Mouse (Mus musculus) myocyte (in vitro differentiated cells): Measurements from ENCODE around the gene Atp1a4. TPM values are rescaled to one million over a fixed set of nuclear protein-coding genes. Genes with fewer than 3 reads are reported as not detected.

Experiments
- H3K27me3 ChIP-seq: one replicate; pipeline ENCODE4 v1.6.1; 2011; ENCODE audit not compliant: control insufficient read depth, insufficient read depth, insufficient read length
- H3K36me3 ChIP-seq: one replicate; pipeline ENCODE4 v1.6.1; 2011; ENCODE audit not compliant: control insufficient read depth, insufficient read depth
- H3K4me2 ChIP-seq: one replicate; pipeline ENCODE4 v1.6.1; 2011; ENCODE audit warnings: low read depth, control low read depth
- H3K4me3 ChIP-seq: one replicate; pipeline ENCODE4 v1.5.1; 2011; ENCODE audit warnings: mild to moderate bottlenecking, control low read depth, moderate library complexity
- H3K79me2 ChIP-seq: one replicate; pipeline ENCODE4 v1.6.1; 2011; ENCODE audit not compliant: control insufficient read depth, insufficient read depth
- H3ac ChIP-seq: one replicate; pipeline ENCODE4 v1.6.1; 2011; ENCODE audit not compliant: control insufficient read depth, insufficient read length
- CEBPB ChIP-seq: IDR thresholded peaks from 2 replicates; pipeline ENCODE4 v1.6.1; 2011; ENCODE audit warnings: mild to moderate bottlenecking, moderate library complexity; ENCODE audit not compliant: poor library complexity, insufficient read depth, severe bottlenecking
- E2F4 ChIP-seq: IDR thresholded peaks from one replicate; pipeline ENCODE4 v1.6.1; 2011; ENCODE audit warnings: mild to moderate bottlenecking, control low read depth, moderate library complexity; ENCODE audit not compliant: insufficient read depth
- MAX ChIP-seq: IDR thresholded peaks from one replicate; pipeline ENCODE4 v1.6.1; 2011; ENCODE audit warnings: low read depth, mild to moderate bottlenecking, control low read depth
- MYOD1 ChIP-seq, 3 experiments: IDR thresholded peaks; one replicate each; pipeline ENCODE4 v1.6.1; 2011; ENCODE audit warnings: control low read depth in 2 of 3, low read depth in 2 of 3, mild to moderate bottlenecking in 2 of 3, moderate library complexity in 1 of 3; ENCODE audit not compliant: insufficient read length in 2 of 3, control insufficient read depth in 1 of 3
- MYOG ChIP-seq, 3 experiments: IDR thresholded peaks; one replicate each; pipeline ENCODE4 v1.6.1; 2011; ENCODE audit warnings: control low read depth in 2 of 3, low read depth in 2 of 3, mild to moderate bottlenecking in 2 of 3; ENCODE audit not compliant: insufficient read length in 2 of 3, control insufficient read depth in 1 of 3, insufficient read depth in 1 of 3
- POLR2A ChIP-seq: IDR thresholded peaks from one replicate; pipeline ENCODE4 v1.6.1; 2011; ENCODE audit warnings: low read depth, mild to moderate bottlenecking, control low read depth, moderate library complexity; ENCODE audit not compliant: insufficient read length
- POLR2AphosphoS2 ChIP-seq: IDR thresholded peaks from one replicate; pipeline ENCODE4 v1.6.1; 2011; ENCODE audit warnings: low read depth, control low read depth; ENCODE audit not compliant: insufficient read length
- REST ChIP-seq: IDR thresholded peaks from one replicate; pipeline ENCODE4 v1.6.1; 2011; ENCODE audit warnings: mild to moderate bottlenecking, control low read depth, moderate library complexity; ENCODE audit not compliant: insufficient read depth, insufficient read length
- SRF ChIP-seq: IDR thresholded peaks from one replicate; pipeline ENCODE4 v1.6.1; 2011; ENCODE audit warnings: low read depth; ENCODE audit not compliant: control insufficient read depth, insufficient read length
- TCF12 ChIP-seq: IDR thresholded peaks from one replicate; pipeline ENCODE4 v1.6.1; 2011; ENCODE audit warnings: mild to moderate bottlenecking, control low read depth; ENCODE audit not compliant: poor library complexity, insufficient read depth, severe bottlenecking
- TCF3 ChIP-seq: IDR thresholded peaks from one replicate; pipeline ENCODE4 v1.6.1; 2011; ENCODE audit warnings: low read depth, control low read depth; ENCODE audit not compliant: insufficient read length
- USF1 ChIP-seq: IDR thresholded peaks from one replicate; pipeline ENCODE4 v1.6.1; 2011; ENCODE audit warnings: low read depth, mild to moderate bottlenecking, control low read depth, moderate library complexity
- polyA plus RNA-seq: library from polyadenylated mRNA; unstranded; fragments of >200 nt; fragmentation: generic; extraction: Trizol; gene quantifications from one replicate; pipeline ENCODE4 v1.2.1, GENCODE M21; 2012; ENCODE audit warnings: missing spikeins

The Atp1a4 gene
- polyA plus RNA-seq, 1 experiment, result 0.06 TPM

DNA sequence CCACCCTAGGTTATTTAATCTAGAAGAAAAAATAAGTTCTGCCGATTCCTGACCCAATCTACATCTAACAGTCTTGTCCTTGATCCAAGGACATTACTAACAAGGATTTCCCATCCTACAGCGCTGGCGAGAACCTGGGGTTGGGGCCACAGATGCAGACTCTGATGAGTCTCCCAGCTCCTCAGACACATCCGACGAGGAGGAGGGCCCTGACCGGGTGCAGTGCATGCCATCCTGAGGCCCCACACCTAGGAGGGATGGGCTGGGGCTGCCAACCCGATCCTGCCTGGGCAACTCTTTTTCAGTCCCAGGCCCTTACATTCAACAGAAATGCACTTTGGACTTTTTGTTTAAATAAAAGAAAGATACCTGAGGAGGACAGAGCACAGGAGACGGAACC lies 63.8 kb downstream of the Atp1a4 start:
- Histone ChIP-seq H3K79me2 (no peaks in the 10 kb centered on the region), H3ac (no peak overlapping the region), H3K36me3 (peaks cover 61% of the 10 kb centered on the region), H3K27me3 (no peaks in the 10 kb centered on the region), H3K4me3 (no peak overlapping the region), H3K4me2 (no peak overlapping the region)
- TF ChIP-seq SRF, result no peak
- no peak for TF ChIP-seq MYOG (IDR thresholded peaks at IDR 0.05; ENCODE audit: control insufficient read depth in 1 of 3, insufficient read depth in 1 of 3, insufficient read length in 2 of 3, low read depth in 2 of 3)
- no peak for TF ChIP-seq USF1
- no peak for TF ChIP-seq TCF12
- TF ChIP-seq CEBPB, result no peak
- TF ChIP-seq POLR2AphosphoS2, result no peak
- no peak for TF ChIP-seq MAX
- TF ChIP-seq TCF3, result no peak
- TF ChIP-seq REST, result no peak
- no peak for TF ChIP-seq POLR2A
- no peak for TF ChIP-seq E2F4
- no peak for TF ChIP-seq MYOD1 (IDR thresholded peaks at IDR 0.05; ENCODE audit: control insufficient read depth in 1 of 3, insufficient read length in 2 of 3, low read depth in 2 of 3)

DNA sequence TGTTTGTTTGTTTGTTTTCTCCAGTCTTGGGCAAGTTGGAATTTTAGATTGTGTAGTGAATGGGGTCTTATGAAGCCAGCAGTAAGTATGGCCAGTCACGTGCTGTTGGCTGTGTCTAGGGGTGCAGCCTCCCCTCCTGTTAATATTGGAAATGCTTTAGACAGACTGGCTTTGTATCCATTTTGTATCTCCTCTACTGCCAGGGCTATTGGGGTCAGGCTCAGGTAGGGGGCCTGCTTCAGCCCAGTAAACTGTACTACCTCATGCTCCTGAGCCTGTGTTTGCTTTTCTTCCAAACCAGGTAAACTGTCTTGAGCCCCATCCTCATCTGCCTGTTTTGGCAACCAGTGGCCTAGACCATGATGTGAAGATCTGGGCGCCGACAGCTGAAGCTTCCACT lies 66.0 kb downstream of the Atp1a4 start:
- Histone ChIP-seq H3ac (no peak overlapping the region), H3K4me2 (no peak overlapping the region), H3K4me3 (no peak overlapping the region), H3K36me3 (peaks cover 63% of the 10 kb centered on the region), H3K27me3 (no peaks in the 10 kb centered on the region), H3K79me2 (no peaks in the 10 kb centered on the region)
- TF ChIP-seq MYOD1 (IDR thresholded peaks at IDR 0.05; ENCODE audit: control insufficient read depth in 1 of 3, insufficient read length in 2 of 3, low read depth in 2 of 3) (no peak), POLR2AphosphoS2 (no peak), E2F4 (no peak), TCF3 (no peak)

DNA sequence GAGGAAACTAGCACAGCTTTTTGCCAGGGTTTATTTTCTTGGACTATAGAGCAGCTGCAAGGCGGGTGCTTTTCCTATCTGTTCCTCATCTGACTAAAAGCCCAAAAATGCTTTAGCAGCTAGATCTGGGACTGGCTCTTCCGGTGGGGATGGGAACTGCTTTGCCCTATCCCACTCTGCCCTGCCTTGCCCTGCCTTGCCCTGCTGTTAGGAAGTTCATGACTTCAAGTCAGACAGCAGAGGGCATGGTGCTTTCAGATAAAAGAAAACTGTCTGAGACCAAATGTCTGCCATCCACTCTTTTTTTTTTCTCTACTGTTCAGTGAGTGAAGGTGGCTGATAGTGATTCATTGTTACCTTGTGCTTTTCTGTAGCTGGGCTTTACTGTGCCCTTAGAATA lies 66.6 kb downstream of the Atp1a4 start:
- no peak for TF ChIP-seq POLR2A
- no peak for TF ChIP-seq SRF
- TF ChIP-seq CEBPB, result no peak
- TF ChIP-seq MYOG (IDR thresholded peaks at IDR 0.05; ENCODE audit: control insufficient read depth in 1 of 3, insufficient read depth in 1 of 3, insufficient read length in 2 of 3, low read depth in 2 of 3), result no peak
- TF ChIP-seq TCF12, result no peak
- TF ChIP-seq REST, result no peak
- TF ChIP-seq POLR2AphosphoS2, result no peak
- no peak for TF ChIP-seq USF1
- TF ChIP-seq MAX, result no peak

DNA sequence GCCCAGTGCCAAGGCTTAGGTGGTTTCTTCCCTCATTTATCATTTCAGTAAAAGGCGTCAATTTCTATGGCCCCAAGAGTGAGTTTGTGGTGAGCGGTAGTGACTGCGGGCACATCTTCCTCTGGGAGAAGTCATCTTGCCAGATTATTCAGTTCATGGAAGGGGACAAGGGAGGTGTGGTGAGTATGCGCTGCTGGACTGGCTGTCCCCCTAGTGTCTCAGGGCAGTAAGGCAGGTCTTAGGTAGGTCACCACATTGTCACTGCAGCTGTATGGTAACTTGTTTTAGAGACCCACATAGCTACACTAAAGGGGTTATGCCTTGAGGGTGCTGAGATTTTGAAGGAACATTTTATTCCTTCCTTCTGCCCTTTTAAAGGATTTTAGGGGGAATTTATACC lies 69.3 kb downstream of the Atp1a4 start:
- no peak overlapping the region for H3K4me3 ChIP-seq
- TF ChIP-seq MYOD1 (IDR thresholded peaks at IDR 0.05; ENCODE audit: control insufficient read depth in 1 of 3, insufficient read length in 2 of 3, low read depth in 2 of 3) (no peak), SRF (no peak), CEBPB (no peak), TCF12 (no peak), MAX (no peak), POLR2AphosphoS2 (no peak), E2F4 (no peak), POLR2A (no peak), USF1 (no peak), MYOG (IDR thresholded peaks at IDR 0.05; ENCODE audit: control insufficient read depth in 1 of 3, insufficient read depth in 1 of 3, insufficient read length in 2 of 3, low read depth in 2 of 3) (no peak)
- no peak overlapping the region for H3K4me2 ChIP-seq
- no peaks in the 10 kb centered on the region for H3K79me2 ChIP-seq
- peaks cover 72% of the 10 kb centered on the region for H3K36me3 ChIP-seq
- H3K27me3 ChIP-seq, result no peaks in the 10 kb centered on the region
- H3ac ChIP-seq, result no peak overlapping the region

More for the DNA sequence above, 66.6 kb downstream of the Atp1a4 start:
- H3K27me3 ChIP-seq, result no peaks in the 10 kb centered on the region
- peaks cover 63% of the 10 kb centered on the region for H3K36me3 ChIP-seq
- H3ac ChIP-seq, result no peak overlapping the region
- H3K79me2 ChIP-seq, result no peaks in the 10 kb centered on the region
- no peak overlapping the region for H3K4me2 ChIP-seq
- no peak overlapping the region for H3K4me3 ChIP-seq

DNA sequence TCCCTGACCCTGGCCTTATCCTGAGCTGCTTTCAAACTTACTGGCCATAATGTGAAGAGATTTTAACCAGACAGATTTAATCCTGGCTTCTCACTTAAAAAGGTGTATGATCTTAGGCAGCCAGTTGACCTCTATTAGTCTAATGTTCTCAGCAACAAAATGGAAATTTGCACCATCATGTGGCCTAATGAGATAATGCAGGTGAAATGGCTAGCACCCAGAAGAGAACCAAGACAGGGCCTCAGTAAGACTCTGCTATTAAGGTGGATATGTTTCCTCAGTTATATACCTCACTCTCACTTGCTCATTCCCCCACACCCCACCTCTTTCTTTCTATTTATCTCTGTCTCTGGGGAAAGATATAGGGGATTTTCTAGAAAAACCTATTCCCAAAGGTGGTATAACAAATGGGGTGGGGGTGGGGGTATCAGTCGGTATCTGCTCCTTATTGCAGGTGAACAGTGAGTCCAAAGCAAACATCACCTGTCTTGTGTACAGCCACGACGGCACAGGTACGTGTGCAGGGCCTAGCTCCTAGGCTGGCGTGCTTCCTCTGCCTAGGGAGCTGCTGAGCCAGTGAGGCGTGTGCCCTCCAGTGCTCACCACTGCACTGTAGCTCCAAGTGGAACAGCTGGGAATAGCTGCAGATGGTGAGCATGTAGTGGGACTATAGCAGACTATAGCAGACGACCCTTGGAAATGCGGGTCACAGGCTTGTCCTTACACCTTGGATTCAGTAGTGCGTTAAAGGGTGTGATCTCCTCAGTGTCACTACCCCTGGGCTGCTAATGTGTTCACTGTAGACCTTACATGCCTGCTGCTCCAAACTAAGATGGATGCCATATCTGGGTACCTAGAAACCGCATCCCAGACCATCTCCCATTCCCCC lies 71.6 kb downstream of the Atp1a4 start:
- no peak overlapping the region for H3ac ChIP-seq
- no peaks in the 10 kb centered on the region for H3K79me2 ChIP-seq
- TF ChIP-seq MYOD1 (IDR thresholded peaks at IDR 0.05; ENCODE audit: control insufficient read depth in 1 of 3, insufficient read length in 2 of 3, low read depth in 2 of 3) (no peak), POLR2A (peak; percentile 33)
- no peaks in the 10 kb centered on the region for H3K27me3 ChIP-seq
- peaks cover 64% of the 10 kb centered on the region for H3K36me3 ChIP-seq
- no peak overlapping the region for H3K4me3 ChIP-seq
- H3K4me2 ChIP-seq, result no peak overlapping the region
